17 mouse cellular contexts compared by ENCODE assay signal in the genomic region with DNA sequence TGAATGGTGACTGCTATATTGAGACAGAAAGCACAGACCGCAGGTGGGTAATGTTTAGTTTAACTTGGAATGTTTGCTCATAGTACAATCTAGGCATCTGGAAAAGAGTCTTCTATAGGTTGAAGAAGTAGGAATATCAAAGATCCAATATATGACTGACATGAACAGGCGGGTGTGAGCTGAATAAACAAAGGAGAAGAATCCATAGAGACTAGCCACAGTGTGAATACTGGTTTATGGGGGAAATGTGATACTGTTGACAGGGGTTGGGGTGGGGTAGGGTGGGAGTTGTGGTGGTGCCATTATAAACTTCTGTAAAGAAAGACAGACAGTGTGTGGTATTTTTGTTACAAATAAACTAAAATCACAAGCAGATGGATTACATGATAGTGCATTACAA.
"Had no signal": no experiment of that assay in that cellular context is flagged by ENCODE, and none has a peak within 500 bp of the region (broad histone marks: within the 10 kb centered on the region; RNA-seq: fewer than 3 reads in every experiment).

No protein-coding gene starts in this region.

- H3K36me3 ChIP-seq: limb, embryonic 10.5 days; limb, embryonic 13.5 days; liver, embryonic 12.5 days; liver, embryonic 15.5 days; midbrain, embryonic 10.5 days; midbrain, embryonic 13.5 days had no signal

- H3K27ac ChIP-seq: limb, embryonic 10.5 days; limb, embryonic 13.5 days; liver, embryonic 12.5 days; liver, embryonic 15.5 days; midbrain, embryonic 10.5 days; midbrain, embryonic 13.5 days had no signal

- H3K27me3 ChIP-seq: limb, embryonic 13.5 days; liver, embryonic 12.5 days; liver, embryonic 15.5 days; megakaryocyte, embryonic 14.5 days; midbrain, embryonic 13.5 days had no signal

- H3K4me2 ChIP-seq: limb, embryonic 13.5 days; liver, embryonic 12.5 days; liver, embryonic 15.5 days; midbrain, embryonic 13.5 days had no signal

- H3K4me3 ChIP-seq: limb, embryonic 10.5 days; limb, embryonic 13.5 days; liver, embryonic 12.5 days; liver, embryonic 15.5 days; megakaryocyte, embryonic 14.5 days; midbrain, embryonic 10.5 days; midbrain, embryonic 13.5 days had no signal

- H3K9ac ChIP-seq: limb, embryonic 13.5 days; liver, embryonic 12.5 days; liver, embryonic 15.5 days; midbrain, embryonic 13.5 days had no signal

- H3K4me1 ChIP-seq: limb, embryonic 10.5 days; limb, embryonic 13.5 days; liver, embryonic 12.5 days; liver, embryonic 15.5 days; megakaryocyte, embryonic 14.5 days; midbrain, embryonic 10.5 days; midbrain, embryonic 13.5 days had no signal

- H3K9me3 ChIP-seq: limb, embryonic 10.5 days; limb, embryonic 13.5 days; liver, embryonic 12.5 days; liver, embryonic 15.5 days; midbrain, embryonic 10.5 days; midbrain, embryonic 13.5 days had no signal

- ATAC-seq: liver, embryonic 12.5 days; lung, postnatal 0 days; midbrain, embryonic 13.5 days; midbrain, embryonic 16.5 days had no signal

- DNase-seq: kidney, adult 11 months; kidney, adult 9 months; kidney, postnatal 14 days; kidney, postnatal 4 days; lung, adult 2 months; lung, postnatal 36 days; thymus, adult 18-20 months; thymus, postnatal 36 days had no signal
